Mouse (Mus musculus): ENCODE data around the gene Elobl.

GRCm38 (mm10) chr11:88989530-88989929, 22.8 kb upstream of the Elobl start:
- no peak for TF ChIP-seq CTCF (IDR thresholded peaks at IDR 0.05; ENCODE audit: insufficient read depth, low read depth, low read length)
- TF ChIP-seq POLR2A (IDR thresholded peaks at IDR 0.05; ENCODE audit: insufficient read depth, low read depth, low read length): no peak
